Mouse (Mus musculus): Measurements from ENCODE around the gene Gm28557. TPM values are rescaled to one million over a fixed set of nuclear protein-coding genes. Genes with fewer than 3 reads are reported as not detected.
A peak's percentile ranks its signal among the peaks of the same experiment; 100 is the strongest.
"Not testable (repeated sequence)": the region's sequence is repeated elsewhere in the genome, so short reads cannot be mapped to it uniquely, and the experiment has no call there.

Gm28557 gene
- total RNA-seq (2021), result 1 to 10 TPM; 1.8 to 2.7 TPM

DNA sequence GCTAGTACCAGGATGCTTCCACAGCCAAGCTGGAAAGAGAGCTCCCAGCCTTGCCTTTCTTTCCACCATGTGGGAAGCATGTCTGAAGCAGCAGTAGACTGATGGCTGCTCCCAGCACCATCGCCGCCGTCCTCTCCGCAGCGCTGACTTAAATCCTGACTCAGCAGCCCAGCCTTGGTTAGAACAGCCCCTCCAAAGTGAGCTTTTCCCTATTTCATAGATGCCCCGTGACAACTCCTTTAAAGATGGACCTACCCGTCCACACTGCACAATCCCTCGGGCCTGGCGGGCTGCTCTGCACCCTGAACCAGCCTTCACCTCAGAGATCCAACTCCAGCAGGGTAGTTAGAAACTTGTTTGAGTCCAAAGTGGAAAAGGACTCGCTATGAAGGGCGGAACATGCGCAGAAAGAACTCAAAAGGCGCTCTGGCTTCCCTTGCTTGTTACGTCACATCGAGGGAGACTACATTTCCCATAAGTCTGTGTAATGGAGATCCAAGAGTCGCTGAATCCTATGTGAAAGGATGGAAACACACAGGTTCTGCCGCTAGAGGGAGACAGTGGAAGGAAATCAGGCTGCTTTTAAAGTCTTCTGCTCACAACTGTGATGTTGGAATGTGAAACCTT lies at the start of gene Gm28557:
TSS of gene Gm28557 (minus strand) at position 411 of the 627 bp plus-strand sequence.
- DNase-seq (ENCODE audit: low spot score in 2 of 2), result peak; percentile 85 to 89
- intact Hi-C loops (cut with DNase I), result loop anchor here (5.0 kb wide), 1 partner anchor 46 kb away; the partner anchor contains the start of gene Zfp712

GRCm38 (mm10) chr13:67128038-67128721 lies 19.8 kb upstream of the Gm28557 start:
- peak; percentile 86 to 90 for DNase-seq (ENCODE audit: low spot score in 2 of 2)
- intact Hi-C loops (cut with DNase I), result loop anchor here (5.0 kb wide), 1 partner anchor 66 kb away; the partner anchor contains the start of gene Zfp712

DNA sequence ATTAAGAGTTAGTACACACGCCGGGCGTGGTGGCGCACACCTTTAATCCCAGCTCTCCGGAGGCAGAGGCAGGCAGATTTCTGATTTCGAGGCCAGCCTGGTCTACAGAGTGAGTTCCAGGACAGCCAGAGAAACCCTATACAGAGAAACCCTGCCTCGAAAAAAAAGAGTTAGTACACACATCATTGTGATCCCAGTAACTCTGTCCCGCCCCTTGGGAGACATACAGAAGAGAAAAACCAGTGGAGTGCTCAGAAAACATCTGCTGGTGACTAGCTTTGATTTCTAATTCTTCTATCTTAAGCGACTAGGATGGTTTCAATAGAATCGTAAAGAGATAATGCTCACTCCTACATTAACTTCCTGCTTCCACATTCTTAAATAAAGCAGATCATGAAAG lies 19.1 kb upstream of the Gm28557 start:
- intact Hi-C loops (cut with DNase I), result loop anchor here (5.0 kb wide), 1 partner anchor 65 kb away; the partner anchor contains the start of gene Zfp712
- DNase-seq (ENCODE audit: low spot score in 2 of 2), result not testable (repeated sequence)

- no peak for DNase-seq (ENCODE audit: low spot score in 2 of 2)
- intact Hi-C loops (cut with DNase I), result no loop called here
Observed at GRCm38 (mm10) chr13:67124460-67124859, 16.1 kb upstream of the Gm28557 start.

- DNase-seq (ENCODE audit: low spot score in 2 of 2); intact Hi-C loops (cut with DNase I): not testable (repeated sequence)
Observed at GRCm38 (mm10) chr13:67121360-67121759, 13.0 kb upstream of the Gm28557 start, which contains the start of gene Zfp759. Gene Zfp759, plus strand, starts transcription at chr13:67121660.

- intact Hi-C loops (cut with DNase I); DNase-seq (ENCODE audit: low spot score in 2 of 2): not testable (repeated sequence)
Observed at GRCm38 (mm10) chr13:67116163-67116562, 7.8 kb upstream of the Gm28557 start, which contains the start of gene Rslcan18. Gene Rslcan18, minus strand, starts transcription at chr13:67116263.

DNA sequence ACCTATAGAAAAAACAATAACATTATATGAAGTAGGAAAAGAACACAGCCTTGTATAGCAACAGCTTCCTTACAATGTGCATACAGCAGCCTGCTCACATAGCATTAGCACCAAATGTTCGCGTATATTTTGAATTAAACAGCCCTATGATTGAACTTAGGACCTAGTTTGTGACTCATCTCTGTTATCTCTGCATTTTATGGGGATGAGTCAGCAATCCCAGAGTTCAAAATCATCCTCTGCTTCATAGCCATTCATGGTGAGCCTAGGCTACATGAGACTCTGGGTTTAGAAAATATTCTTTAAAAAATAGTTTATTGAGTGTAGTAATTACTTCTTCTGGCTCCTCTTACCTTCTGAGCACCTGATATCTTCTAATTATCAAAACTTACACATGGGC lies 4.9 kb upstream of the Gm28557 start:
- intact Hi-C loops (cut with DNase I), result no loop called here
- no peak for DNase-seq (ENCODE audit: low spot score in 2 of 2)

GRCm38 (mm10) chr13:67112096-67112495 lies 3.7 kb upstream of the Gm28557 start:
- intact Hi-C loops (cut with DNase I), result no loop called here
- peak; percentile 37 to 38 for DNase-seq (ENCODE audit: low spot score in 2 of 2)

- intact Hi-C loops (cut with DNase I), result loop anchor here (5.0 kb wide), 1 partner anchor 47 kb away; the partner anchor contains the start of gene Zfp712
Observed at GRCm38 (mm10) chr13:67108821-67109206, 410 bp upstream of the Gm28557 start.

GRCm38 (mm10) chr13:67107681-67108080 lies 723 bp downstream of the Gm28557 start:
- intact Hi-C loops (cut with DNase I), result loop anchor here (5.0 kb wide), 1 partner anchor 45 kb away; the partner anchor contains the start of gene Zfp712

More at GRCm38 (mm10) chr13:67108821-67109206, 410 bp upstream of the Gm28557 start:
- peak in 1 of 2 experiments; percentile 33 for DNase-seq (ENCODE audit: low spot score in 2 of 2)

DNA sequence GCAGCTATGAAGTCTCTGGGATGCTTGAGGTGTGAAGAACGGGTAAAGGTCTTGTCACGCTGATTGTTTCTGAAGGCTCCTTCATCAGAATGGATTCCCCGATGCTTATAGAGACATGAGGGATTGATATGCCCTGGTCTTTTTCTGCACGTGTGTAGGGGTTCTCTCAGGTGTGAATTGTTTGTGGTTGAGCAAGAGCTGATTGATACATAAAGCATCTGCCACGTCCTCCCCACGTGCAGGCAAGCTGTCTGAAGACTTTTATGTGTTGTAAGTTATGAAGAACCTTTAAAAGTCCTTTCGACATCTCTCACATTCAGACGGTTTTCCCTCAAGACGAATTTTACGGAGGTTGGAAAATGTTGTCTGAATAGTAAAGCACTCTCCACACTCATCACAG lies 10.5 kb downstream of the Gm28557 start, which contains the start of gene Zfp708:
TSS of gene Zfp708 (minus strand) at position 101 of the 400 bp plus-strand sequence.
- intact Hi-C loops (cut with DNase I), result no loop called here
- no peak for DNase-seq (ENCODE audit: low spot score in 2 of 2)

More at GRCm38 (mm10) chr13:67107681-67108080, 723 bp downstream of the Gm28557 start:
- DNase-seq (ENCODE audit: low spot score in 2 of 2), result no peak

DNA sequence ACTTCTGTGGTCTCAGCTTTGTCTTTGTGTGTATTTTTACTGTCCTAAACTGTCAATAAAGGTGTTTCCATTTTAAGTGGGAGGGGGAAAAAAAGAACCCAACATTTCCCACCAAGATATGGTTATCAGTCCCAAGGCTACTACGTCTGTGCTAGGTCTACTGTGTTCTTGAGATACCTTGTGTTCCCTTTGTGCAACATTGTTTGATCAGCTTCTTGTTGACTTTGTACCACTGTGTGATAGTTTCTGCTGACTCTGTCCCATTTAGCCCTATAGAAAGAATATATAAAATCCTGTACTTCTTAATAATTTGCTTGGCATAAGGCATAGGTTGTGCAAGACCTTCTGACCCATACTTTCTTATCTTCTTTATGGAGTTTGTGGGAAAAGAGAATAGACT lies 18.2 kb downstream of the Gm28557 start:
- intact Hi-C loops (cut with DNase I), result no loop called here
- no peak for DNase-seq (ENCODE audit: low spot score in 2 of 2)

- intact Hi-C loops (cut with DNase I), result loop anchor here (1.0 to 10.0 kb wide), 2 partner anchors 21 to 733 kb away; partner anchors contain the start of genes Zfp273 and Zfp712
- no peak for DNase-seq (ENCODE audit: low spot score in 2 of 2)
Observed at GRCm38 (mm10) chr13:67081946-67082345, 26.5 kb downstream of the Gm28557 start.

- intact Hi-C loops (cut with DNase I), result loop anchor here (1.0 to 10.0 kb wide), 2 partner anchors 20 to 734 kb away; partner anchors contain the start of genes Zfp273 and Zfp712
- peak; percentile 73 to 74 for DNase-seq (ENCODE audit: low spot score in 2 of 2)
Observed at GRCm38 (mm10) chr13:67081142-67081713, 27.2 kb downstream of the Gm28557 start.

DNA sequence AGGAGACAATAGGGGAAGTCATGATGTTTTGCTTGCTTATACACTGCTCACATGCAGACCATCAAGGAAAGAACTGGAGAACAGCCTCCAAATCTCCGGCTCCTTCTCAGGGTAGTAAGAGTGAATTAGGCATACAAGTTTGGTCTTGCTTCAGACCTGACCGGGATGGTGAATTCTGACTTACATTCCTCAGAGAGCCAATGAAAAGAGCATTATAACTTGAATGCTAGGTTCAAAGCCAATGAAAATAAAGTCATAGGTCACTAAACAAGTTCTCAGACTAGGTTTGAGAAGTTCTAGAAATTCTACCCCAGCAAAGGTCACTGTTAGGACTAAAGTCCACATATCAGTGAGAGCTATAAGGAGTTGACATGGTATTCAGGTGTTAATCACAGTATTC lies 31.2 kb downstream of the Gm28557 start:
- no peak for DNase-seq (ENCODE audit: low spot score in 2 of 2)
- intact Hi-C loops (cut with DNase I), result no loop called here

DNA sequence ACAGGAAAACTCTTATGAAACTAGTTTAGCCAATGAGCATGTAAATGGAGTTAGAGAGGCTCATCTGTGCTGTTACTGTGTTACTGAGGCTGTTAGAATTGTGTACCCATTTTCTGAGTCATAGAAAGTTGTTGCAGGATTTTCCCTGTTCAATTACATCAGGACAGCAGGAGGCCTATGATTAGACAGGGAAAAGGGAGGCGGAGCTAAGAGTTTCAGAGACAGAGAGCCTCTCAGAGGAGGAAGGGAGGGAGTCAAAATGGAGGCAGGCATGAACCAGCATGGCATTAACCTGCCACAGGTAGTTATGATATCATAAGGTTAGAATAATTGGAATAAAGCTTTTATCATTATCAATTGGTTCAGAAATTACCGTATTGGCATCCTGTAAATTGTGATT lies 35.6 kb downstream of the Gm28557 start:
- no peak for DNase-seq (ENCODE audit: low spot score in 2 of 2)
- intact Hi-C loops (cut with DNase I), result no loop called here

GRCm38 (mm10) chr13:67065386-67065785 lies 43.0 kb downstream of the Gm28557 start:
- intact Hi-C loops (cut with DNase I), result no loop called here
- no peak for DNase-seq (ENCODE audit: low spot score in 2 of 2)

DNA sequence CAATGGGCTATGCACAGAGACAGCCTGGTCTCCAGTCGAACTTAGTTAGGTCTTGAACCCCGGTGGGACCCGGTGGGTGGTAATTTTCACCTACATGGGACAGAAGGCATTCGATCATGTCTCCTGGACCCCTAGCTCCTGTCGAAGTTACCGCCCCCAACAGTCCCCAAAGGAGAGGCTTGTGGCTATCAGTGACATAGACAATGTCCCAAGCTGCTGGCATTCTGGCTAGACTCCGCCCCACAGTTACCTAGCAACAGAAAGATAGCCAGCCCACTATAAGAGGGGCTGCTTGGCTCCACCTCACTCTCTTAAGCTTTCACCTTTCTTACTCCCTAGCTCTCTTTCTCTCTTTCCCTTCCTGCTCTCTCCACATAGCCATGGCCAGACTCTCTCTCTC lies 46.0 kb downstream of the Gm28557 start:
- DNase-seq (ENCODE audit: low spot score in 2 of 2), result no peak
- intact Hi-C loops (cut with DNase I), result loop anchor here (5.0 kb wide), 2 partner anchors 45 to 65 kb away; partner anchors contain the start of gene Gm28557

DNA sequence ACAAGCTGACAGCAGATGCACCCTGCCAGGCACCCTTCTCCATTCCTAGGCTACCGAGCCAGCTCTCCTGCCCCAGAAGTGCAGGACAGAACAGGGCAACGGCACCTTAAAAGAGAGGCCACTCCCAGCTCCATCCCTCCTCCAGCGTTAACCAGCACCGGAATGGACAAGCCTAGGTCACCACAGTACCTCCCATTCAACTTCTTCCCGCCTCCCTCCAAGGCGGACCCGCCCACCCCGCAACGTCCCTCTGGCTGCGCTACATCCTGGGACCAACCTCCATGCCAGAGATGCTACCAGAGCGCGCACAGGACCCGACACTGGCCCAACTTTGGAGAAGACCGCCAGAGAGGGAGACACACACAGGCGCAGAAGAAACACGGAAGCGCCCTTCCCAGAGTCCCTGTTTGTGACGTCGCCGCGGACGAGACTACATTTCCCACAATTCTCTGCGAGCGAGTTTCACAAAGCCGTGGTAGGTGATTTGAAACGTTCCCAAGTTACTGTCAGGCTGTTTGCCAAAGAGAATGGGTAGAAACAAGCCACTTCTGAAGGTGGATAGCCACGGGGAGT lies 47.5 kb downstream of the Gm28557 start, which contains the start of gene Zfp712:
TSS of gene Zfp712 (minus strand) at position 385 of the 573 bp plus-strand sequence.
- intact Hi-C loops (cut with DNase I), result loop anchor here (1.0 to 5.0 kb wide), 3 partner anchors 20 to 66 kb away; partner anchors contain the start of gene Gm28557

More for the DNA sequence above, 47.5 kb downstream of the Gm28557 start, which contains the start of gene Zfp712:
- peak; percentile 89 to 93 for DNase-seq (ENCODE audit: low spot score in 2 of 2)

Measured in left cerebral cortex, postnatal 36 days (tissue).